Mouse (Mus musculus) intestine, embryonic 14.5 days (tissue): ENCODE results near the gene Itih1. TPM values are rescaled to one million over a fixed set of nuclear protein-coding genes. Genes with fewer than 3 reads are reported as not detected.

Experiments used
- polyA plus RNA-seq: library from polyadenylated mRNA; unstranded; fragments of >200 nt; fragmentation: Nextera tagmentation; extraction: Ambion mirVana; gene quantifications from 2 replicates; pipeline ENCODE4 v1.2.1, GENCODE M21; 2014

Gene Itih1
- polyA plus RNA-seq, 1 experiment from 2014 or later, result not detected

Other genes with a start within 250 kb of the Itih1 start
- 12.6 and 14.9 TPM in 2 replicates for gene Sfmbt1, start 228.4 kb downstream of the Itih1 start, polyA plus RNA-seq
- 24.9 and 29.7 TPM in 2 replicates for gene Tmem110, start 117.7 kb downstream of the Itih1 start, polyA plus RNA-seq
- 6.6 TPM in 2 replicates for gene Mustn1, start 64.1 kb downstream of the Itih1 start, polyA plus RNA-seq
- 0.05 TPM in 1 of 2 replicates, not detected in the other for gene Itih4, start 56.8 kb downstream of the Itih1 start, polyA plus RNA-seq
- gene Itih3, start 19.5 kb downstream of the Itih1 start, polyA plus RNA-seq, result 0.52 and 0.87 TPM in 2 replicates
- 10.9 and 12.6 TPM in 2 replicates for gene Nek4, start 8.1 kb upstream of the Itih1 start, polyA plus RNA-seq
- gene Glt8d1, start 58.1 kb upstream of the Itih1 start, polyA plus RNA-seq, result 52.0 and 61.1 TPM in 2 replicates
- 338 and 365 TPM in 2 replicates for gene Spcs1, start 58.4 kb upstream of the Itih1 start, polyA plus RNA-seq
- gene Pbrm1, start 75.8 kb upstream of the Itih1 start, polyA plus RNA-seq, result 90.7 and 93.7 TPM in 2 replicates
- gene Gnl3, start 75.9 kb upstream of the Itih1 start, polyA plus RNA-seq, result 144 and 170 TPM in 2 replicates
- gene Smim4, start 185.7 kb upstream of the Itih1 start, polyA plus RNA-seq, result 91.3 and 94.4 TPM in 2 replicates
- gene Nt5dc2, start 187.8 kb upstream of the Itih1 start, polyA plus RNA-seq, result 308 and 365 TPM in 2 replicates
- gene Stab1, start 225.4 kb upstream of the Itih1 start, polyA plus RNA-seq, result 35.8 and 41.0 TPM in 2 replicates